Mouse (Mus musculus) ovary, postnatal 14 days (tissue): Measurements from ENCODE around the gene Slc37a1.

Experiments used
- DNase-seq: peaks from one replicate; pipeline ENCODE4 v3.0.0; 2022; ENCODE audit warnings: low spot score

The Slc37a1 gene

GRCm38 (mm10) chr17:31286492-31286891 is at the start of gene Slc37a1:
Gene Slc37a1, plus strand, starts transcription at chr17:31286792.
- no peak for DNase-seq

DNA sequence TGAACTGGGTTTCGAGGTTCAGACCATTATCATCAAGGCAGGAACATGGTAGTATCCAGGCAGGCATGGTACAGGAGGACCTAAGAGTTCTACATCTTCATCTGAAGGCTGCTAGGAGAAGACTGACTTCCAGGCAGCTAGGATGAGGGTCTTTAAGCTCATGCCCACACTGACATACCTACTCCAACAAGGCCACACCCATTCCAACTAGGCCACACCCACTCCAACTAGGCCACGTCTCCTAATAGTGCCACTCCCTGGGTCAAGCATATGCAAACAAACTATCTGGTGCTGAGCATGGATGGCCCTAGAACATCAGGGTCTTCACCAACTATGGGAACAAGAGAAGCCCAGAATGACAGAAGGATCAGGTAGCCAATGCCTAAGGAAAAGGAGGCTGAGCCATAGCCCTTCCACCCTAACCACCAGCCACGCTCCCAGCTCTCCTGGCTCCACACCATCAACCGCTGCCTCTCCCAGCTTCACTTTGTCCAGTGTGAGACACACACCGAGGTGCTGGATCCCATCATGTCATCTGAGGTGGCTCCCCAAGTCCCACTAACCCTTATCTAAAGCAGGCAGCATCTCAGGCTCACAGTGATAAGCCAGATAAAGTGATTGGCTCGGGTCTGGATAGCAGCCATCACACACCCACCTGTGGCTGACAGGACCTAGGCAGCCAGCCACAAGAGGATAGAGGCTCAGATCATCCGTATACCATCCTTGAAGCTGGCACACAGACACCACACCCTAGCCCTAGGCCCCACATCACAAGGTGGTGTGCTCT is 48.2 kb upstream of the Slc37a1 start:
- no peak for DNase-seq

DNA sequence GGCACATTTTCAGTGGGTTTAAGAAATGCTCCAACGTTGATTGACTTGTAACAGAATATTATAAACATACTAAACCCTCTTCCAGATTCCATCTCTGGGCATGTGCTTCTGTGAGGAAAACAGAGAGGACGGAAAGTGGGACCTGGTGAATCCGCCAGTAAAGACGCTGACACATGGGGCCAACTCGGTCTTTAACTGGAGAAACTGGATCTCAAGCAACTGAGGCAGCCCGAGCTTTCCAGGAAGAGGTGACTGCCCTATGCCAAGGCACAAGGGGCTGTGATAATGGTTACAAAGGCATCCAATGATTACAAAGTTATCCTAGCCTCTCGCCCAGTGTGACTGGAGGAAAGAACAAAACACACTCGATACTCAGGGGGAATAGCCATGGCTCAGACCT is 45.4 kb upstream of the Slc37a1 start:
- no peak for DNase-seq

DNA sequence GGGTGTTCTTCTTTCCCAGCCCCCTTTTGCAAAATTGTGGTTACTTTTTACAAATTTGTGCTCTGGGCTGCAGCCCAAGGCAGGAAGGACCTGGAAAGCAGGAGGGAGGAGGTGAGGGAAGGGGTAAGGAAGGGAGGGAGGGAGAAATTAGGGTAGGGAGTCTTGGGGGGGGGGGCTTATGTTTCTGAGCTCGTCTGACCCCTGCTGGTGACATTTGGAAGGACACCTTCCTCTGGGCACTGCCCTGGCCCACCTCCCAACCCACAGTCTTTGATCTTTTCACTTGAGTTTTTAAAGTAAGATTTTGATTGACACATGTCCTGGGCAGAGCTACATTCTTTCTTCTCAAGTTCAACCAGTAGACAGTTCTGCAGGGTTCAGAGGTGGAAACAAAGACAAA is 43.8 kb upstream of the Slc37a1 start:
- no peak for DNase-seq

GRCm38 (mm10) chr17:31245321-31245720 is 41.3 kb upstream of the Slc37a1 start:
- DNase-seq: no peak

GRCm38 (mm10) chr17:31247144-31247543 is 39.4 kb upstream of the Slc37a1 start:
- DNase-seq: no peak

GRCm38 (mm10) chr17:31253951-31254350 is 32.6 kb upstream of the Slc37a1 start:
- no peak for DNase-seq

DNA sequence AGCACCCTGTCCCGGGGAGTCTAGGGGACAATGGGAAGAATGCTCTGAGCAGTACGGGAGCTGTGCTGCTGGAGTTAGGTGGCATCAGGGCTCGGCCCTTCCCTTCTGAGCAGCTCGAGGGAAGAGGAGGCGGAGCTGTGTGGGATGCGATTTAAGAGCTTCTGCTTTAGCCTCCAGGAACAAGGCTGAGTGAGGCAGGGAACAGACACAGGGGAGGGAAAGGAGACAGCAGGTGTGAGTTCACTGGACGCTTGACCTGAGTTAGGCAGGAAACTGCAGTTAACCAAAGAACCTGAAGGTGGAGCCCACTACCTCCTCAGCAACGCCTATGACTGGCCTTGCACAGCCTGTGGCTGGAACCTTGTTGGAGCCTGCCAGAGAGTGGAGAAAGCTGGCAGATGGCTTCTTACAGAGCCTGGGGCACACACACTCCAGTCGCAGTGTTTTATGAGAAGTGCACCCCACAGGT is 32.1 kb upstream of the Slc37a1 start:
- peak; percentile 81 for DNase-seq

DNA sequence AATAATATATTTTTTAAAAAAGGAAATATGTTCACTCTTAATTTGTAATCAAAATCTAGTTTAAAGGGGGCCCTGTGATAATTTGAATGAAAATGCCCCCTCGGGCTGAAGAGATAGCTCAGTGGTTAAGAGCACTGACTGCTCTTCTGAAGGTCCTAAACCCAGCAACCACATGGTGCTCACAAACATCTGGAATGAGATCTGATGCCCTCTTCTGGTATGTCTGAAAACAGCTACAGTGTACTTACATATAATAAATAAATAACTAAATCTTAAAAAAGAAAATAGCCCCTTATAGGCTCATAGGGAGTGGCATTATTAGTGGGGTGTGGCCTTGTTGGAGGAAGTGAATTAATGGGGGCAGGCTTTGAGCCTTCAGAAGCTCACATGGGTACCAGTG is 29.4 kb upstream of the Slc37a1 start:
- no peak for DNase-seq

- DNase-seq: no peak
Measured at GRCm38 (mm10) chr17:31257898-31258297, 28.7 kb upstream of the Slc37a1 start.

DNA sequence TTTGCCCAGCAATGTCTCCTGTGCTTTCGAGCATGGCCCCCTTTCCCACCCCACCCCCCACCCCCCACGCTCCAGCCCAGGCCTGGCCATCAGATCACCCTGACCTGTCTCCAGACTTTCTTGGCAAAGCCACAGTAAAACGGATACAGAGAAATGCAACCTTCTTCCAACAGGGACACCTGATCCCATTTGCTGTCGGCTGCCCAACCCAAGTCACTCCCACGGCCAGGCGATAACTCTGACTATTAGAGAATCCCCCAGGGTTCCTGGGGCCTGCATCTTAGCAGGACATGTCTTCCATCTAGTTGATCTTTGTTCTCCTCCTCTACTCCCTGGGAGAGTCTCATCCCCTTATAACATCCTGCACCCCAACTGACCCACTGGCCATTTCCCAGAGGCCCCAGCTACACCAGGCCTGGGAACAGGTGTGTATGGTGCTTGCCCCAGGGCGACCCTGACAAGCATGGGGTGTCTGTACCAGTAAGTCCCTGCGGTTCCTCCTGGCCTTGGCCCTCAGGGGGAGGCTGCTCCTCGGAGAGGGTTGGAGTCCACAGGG is 28.2 kb upstream of the Slc37a1 start:
- DNase-seq: no peak

DNA sequence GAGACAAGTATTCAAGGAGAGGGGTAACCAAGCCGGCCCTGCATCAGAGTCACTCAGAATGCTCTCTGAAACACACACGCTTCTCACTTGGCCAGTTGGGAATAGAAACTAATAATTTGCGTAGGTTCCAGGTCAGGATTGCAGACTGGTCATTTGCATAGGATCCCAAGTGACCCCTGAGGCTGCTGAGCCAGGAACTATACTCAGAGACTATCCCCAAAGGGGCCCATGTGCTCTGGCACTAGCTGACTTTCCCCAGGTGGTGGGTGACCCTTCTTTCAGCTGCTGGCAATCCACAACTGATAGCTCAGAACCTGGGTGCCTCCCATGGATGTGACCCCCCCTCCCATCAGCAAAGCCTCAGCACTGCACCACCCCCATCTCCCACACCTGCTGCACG is 27.4 kb upstream of the Slc37a1 start:
- DNase-seq: no peak

- no peak for DNase-seq
Measured at GRCm38 (mm10) chr17:31259825-31260224, 26.8 kb upstream of the Slc37a1 start.

- no peak for DNase-seq
Measured at GRCm38 (mm10) chr17:31260430-31260829, 26.2 kb upstream of the Slc37a1 start.

DNA sequence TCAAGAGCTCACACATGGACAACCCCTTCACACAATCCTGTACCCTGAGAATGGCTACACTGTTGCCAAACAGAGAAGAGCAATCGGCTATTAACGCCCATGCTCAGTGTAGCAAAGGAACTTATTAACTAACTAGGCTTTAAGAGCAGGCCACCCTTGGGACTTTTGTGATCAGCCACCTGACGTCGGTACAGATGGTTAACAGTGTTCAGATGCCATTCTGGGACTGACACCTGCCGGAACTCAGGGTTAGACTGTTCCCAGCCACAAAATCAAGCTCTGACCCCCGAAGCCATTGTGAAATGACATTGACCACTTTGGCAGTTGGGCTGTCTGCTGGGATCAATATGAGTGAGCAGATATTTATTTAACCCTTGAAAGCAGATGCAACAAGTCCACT is 25.2 kb upstream of the Slc37a1 start:
- no peak for DNase-seq

- DNase-seq: no peak
Measured at GRCm38 (mm10) chr17:31262715-31263114, 23.9 kb upstream of the Slc37a1 start.

- DNase-seq: no peak
Measured at GRCm38 (mm10) chr17:31263770-31264169, 22.8 kb upstream of the Slc37a1 start.

DNA sequence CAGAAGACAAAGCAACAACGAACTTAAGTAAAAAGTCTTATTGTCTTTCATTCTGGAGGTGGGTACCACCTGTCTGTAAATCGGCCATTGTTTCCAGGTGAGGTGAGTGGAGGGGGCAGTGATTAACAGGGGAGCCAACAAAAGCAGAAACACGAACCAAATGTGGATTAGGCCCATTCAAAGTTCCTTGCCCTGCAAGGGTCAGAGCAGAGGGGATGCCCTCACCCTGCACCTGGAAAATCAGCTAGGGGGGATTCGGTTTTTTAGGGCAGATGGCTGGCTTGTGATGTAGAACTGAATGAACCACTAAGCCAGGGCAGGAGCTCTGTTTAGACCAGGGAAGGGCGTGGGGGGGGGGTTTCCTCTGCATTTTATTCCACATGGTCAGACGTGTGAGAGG is 22.2 kb upstream of the Slc37a1 start:
- no peak for DNase-seq

DNA sequence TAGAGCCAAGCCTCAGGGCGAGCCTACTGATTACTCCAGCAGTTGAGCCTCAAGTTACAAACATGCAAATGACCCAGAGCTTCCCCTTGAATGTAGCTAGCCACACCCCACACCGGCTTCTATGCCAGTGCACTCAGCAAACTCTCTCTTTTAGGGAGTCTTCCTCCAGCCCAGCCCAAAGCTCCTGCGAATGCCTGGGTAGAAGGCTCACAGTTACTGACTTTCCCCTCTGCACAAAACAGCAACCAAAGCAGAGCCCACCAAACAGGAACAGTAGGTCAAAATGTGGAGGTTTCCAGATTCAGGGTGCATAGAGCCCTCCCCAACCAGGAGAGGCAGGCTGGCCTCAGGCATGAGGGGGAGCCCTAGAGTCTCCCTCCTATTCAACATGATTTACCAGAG is 21.4 kb upstream of the Slc37a1 start:
- DNase-seq: no peak

- DNase-seq: no peak
Measured at GRCm38 (mm10) chr17:31265831-31266230, 20.8 kb upstream of the Slc37a1 start.

GRCm38 (mm10) chr17:31266321-31266950 is 20.2 kb upstream of the Slc37a1 start:
- no peak for DNase-seq

- no peak for DNase-seq
Measured at GRCm38 (mm10) chr17:31267138-31267537, 19.5 kb upstream of the Slc37a1 start.

- no peak for DNase-seq
Measured at GRCm38 (mm10) chr17:31267603-31268002, 19.0 kb upstream of the Slc37a1 start.
